Mouse (Mus musculus): ENCODE measurements around the gene S100a4. TPM values are rescaled to one million over a fixed set of nuclear protein-coding genes. Genes with fewer than 3 reads are reported as not detected.

S100a4 gene
- polyA plus RNA-seq, 1 experiment from 2014 or later = 1.5 TPM

GRCm38 (mm10) chr3:90586016-90586643, 17.4 kb upstream of the S100a4 start:
- no peak for ATAC-seq (ENCODE audit: low FRiP score)
- no peaks in the 10 kb centered on the region for H3K36me3 ChIP-seq

DNA sequence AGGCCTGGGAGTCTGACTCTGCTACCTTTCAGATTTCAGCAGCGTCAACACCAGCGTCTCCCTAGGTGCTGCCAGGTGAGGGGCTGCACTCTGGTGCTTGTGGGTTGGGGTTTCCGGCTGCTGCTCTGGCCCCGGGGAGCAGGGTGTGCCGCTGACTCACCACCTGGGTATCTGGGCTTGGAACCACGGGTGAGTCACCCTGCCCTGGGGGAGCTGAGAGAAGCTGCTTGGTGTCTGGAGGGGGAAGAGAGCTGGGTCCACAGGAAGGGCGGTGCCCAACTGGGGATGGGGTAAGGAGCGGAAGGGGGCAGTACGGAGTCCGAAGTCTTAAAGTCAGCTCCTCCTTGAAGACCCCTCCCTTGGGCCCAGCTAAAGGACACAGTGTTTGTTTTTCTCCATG, 16.7 kb upstream of the S100a4 start:
- no peaks in the 10 kb centered on the region for H3K27me3 ChIP-seq
- H3K36me3 ChIP-seq = no peaks in the 10 kb centered on the region
- H3K4me2 ChIP-seq = no peak overlapping the region
- H3K9me3 ChIP-seq = no peaks in the 10 kb centered on the region
- 68% methylated on average over 10 of the region's 10 CpGs for WGBS
- H3K4me1 ChIP-seq (replicated peaks) = no peaks in the 10 kb centered on the region
- H3K9ac ChIP-seq = no peak overlapping the region
- H3K4me3 ChIP-seq = no peak overlapping the region
- no peak for ATAC-seq (ENCODE audit: low FRiP score)
- no peak overlapping the region for H3K27ac ChIP-seq

More at GRCm38 (mm10) chr3:90586016-90586643, 17.4 kb upstream of the S100a4 start:
- Histone ChIP-seq H3K27ac (no peak overlapping the region), H3K9ac (no peak overlapping the region), H3K9me3 (no peaks in the 10 kb centered on the region), H3K4me3 (no peak overlapping the region), H3K4me1 (replicated peaks) (no peaks in the 10 kb centered on the region), H3K4me2 (no peak overlapping the region), H3K27me3 (no peaks in the 10 kb centered on the region)
- 85% methylated on average over 15 of the region's 15 CpGs for WGBS

GRCm38 (mm10) chr3:90587361-90588101, 16.0 kb upstream of the S100a4 start:
- Histone ChIP-seq H3K9me3 (no peaks in the 10 kb centered on the region), H3K27ac (no peak overlapping the region), H3K9ac (no peak overlapping the region), H3K27me3 (no peaks in the 10 kb centered on the region), H3K4me2 (no peak overlapping the region), H3K36me3 (no peaks in the 10 kb centered on the region), H3K4me1 (replicated peaks) (no peaks in the 10 kb centered on the region), H3K4me3 (no peak overlapping the region)
- 90% methylated on average over 14 of the region's 14 CpGs for WGBS
- ATAC-seq (ENCODE audit: low FRiP score) = no peak

GRCm38 (mm10) chr3:90589390-90589789, 14.2 kb upstream of the S100a4 start:
- no peak overlapping the region for H3K4me3 ChIP-seq

GRCm38 (mm10) chr3:90589947-90590346, 13.6 kb upstream of the S100a4 start, which contains the start of gene S100a2:
Gene S100a2 (plus strand): TSS chr3:90590247.
- H3K4me2 ChIP-seq = no peak within 1 kb of the TSS
- H3K27me3 ChIP-seq = no peaks in the 10 kb centered on the region
- H3K4me3 ChIP-seq = no peak within 1 kb of the TSS
- H3K9ac ChIP-seq = no peak within 1 kb of the TSS
- no peak within 1 kb of the TSS for H3K27ac ChIP-seq
- no peaks in the 10 kb centered on the region for H3K36me3 ChIP-seq
- no peak for ATAC-seq (ENCODE audit: low FRiP score)
- H3K4me1 ChIP-seq (replicated peaks) = no peaks in the 10 kb centered on the region
- no peaks in the 10 kb centered on the region for H3K9me3 ChIP-seq
- WGBS = 90% methylated on average over 8 of the region's 8 CpGs

More at GRCm38 (mm10) chr3:90589390-90589789, 14.2 kb upstream of the S100a4 start:
- H3K4me2 ChIP-seq = no peak overlapping the region
- no peaks in the 10 kb centered on the region for H3K36me3 ChIP-seq
- no peaks in the 10 kb centered on the region for H3K27me3 ChIP-seq
- ATAC-seq (ENCODE audit: low FRiP score) = no peak
- no peaks in the 10 kb centered on the region for H3K4me1 ChIP-seq (replicated peaks)
- no peaks in the 10 kb centered on the region for H3K9me3 ChIP-seq
- H3K27ac ChIP-seq = no peak overlapping the region
- H3K9ac ChIP-seq = no peak overlapping the region
- 90% methylated on average over 6 of the region's 6 CpGs for WGBS

DNA sequence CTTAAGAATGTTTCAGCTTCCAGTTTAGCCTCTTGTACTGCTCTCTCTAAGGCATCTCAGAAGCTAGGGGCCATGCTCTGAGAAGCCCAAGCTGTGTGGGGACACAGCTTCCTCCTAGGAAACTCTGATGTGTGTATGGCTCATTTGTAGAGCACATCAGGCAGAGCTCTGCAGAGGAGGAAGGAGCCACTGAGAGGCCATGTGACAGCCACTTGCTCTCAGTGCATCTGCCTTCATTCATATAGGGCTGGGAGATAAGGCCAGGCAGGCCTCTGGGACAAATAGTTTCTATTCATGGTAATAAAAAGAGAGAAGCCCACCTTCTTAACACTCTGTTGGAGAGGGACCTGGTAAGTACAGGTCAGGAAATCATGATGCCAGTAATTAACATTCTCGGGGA, 9.1 kb upstream of the S100a4 start:
- no peak overlapping the region for H3K4me2 ChIP-seq
- no peak overlapping the region for H3K27ac ChIP-seq
- ATAC-seq (ENCODE audit: low FRiP score) = no peak
- no peaks in the 10 kb centered on the region for H3K27me3 ChIP-seq
- H3K4me3 ChIP-seq = no peak overlapping the region
- WGBS = 90% methylated on average over 1 of the region's 1 CpGs
- H3K9ac ChIP-seq = no peak overlapping the region
- no peaks in the 10 kb centered on the region for H3K4me1 ChIP-seq (replicated peaks)
- no peaks in the 10 kb centered on the region for H3K9me3 ChIP-seq
- no peaks in the 10 kb centered on the region for H3K36me3 ChIP-seq

GRCm38 (mm10) chr3:90595556-90595955, 8.0 kb upstream of the S100a4 start:
- Histone ChIP-seq H3K4me2 (no peak overlapping the region), H3K27ac (no peak overlapping the region), H3K9me3 (no peaks in the 10 kb centered on the region), H3K9ac (no peak overlapping the region), H3K36me3 (no peaks in the 10 kb centered on the region), H3K4me3 (no peak overlapping the region), H3K4me1 (replicated peaks) (no peaks in the 10 kb centered on the region), H3K27me3 (no peaks in the 10 kb centered on the region)
- WGBS = 85% methylated on average over 5 of the region's 5 CpGs
- no peak for ATAC-seq (ENCODE audit: low FRiP score)

GRCm38 (mm10) chr3:90596810-90597209, 6.8 kb upstream of the S100a4 start:
- ATAC-seq (ENCODE audit: low FRiP score) = no peak
- H3K4me1 ChIP-seq (replicated peaks) = no peaks in the 10 kb centered on the region
- WGBS = 89% methylated on average over 6 of the region's 6 CpGs
- no peaks in the 10 kb centered on the region for H3K36me3 ChIP-seq
- no peak overlapping the region for H3K9ac ChIP-seq
- H3K4me3 ChIP-seq = no peak overlapping the region
- H3K27me3 ChIP-seq = no peaks in the 10 kb centered on the region
- H3K4me2 ChIP-seq = no peak overlapping the region
- H3K27ac ChIP-seq = no peak overlapping the region
- no peaks in the 10 kb centered on the region for H3K9me3 ChIP-seq

DNA sequence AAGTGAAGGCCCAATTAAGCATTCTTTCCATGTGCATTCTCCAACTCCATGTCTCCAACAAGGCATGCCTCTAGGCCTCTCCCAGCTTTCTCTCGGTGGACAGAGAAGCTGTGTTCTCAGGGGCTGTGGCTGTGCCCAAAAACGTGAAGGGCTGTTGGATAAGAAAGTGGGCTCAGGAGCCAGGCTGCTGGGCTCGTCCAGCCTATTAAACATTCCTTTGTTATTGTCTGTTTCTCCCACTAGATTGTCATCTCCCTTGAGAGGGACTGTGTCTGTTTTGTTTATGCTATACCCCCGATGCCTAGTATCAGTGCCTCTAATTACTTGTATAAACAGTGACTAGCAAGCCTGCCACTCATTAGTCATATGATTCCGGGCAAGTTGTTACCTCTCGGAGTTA, 5.8 kb upstream of the S100a4 start:
- H3K4me1 ChIP-seq (replicated peaks) = no peaks in the 10 kb centered on the region
- no peaks in the 10 kb centered on the region for H3K36me3 ChIP-seq
- WGBS = 60% methylated on average over 6 of the region's 6 CpGs
- no peak overlapping the region for H3K4me3 ChIP-seq
- H3K9me3 ChIP-seq = no peaks in the 10 kb centered on the region
- H3K9ac ChIP-seq = no peak overlapping the region
- no peak overlapping the region for H3K4me2 ChIP-seq
- no peak for ATAC-seq (ENCODE audit: low FRiP score)
- no peak overlapping the region for H3K27ac ChIP-seq
- H3K27me3 ChIP-seq = no peaks in the 10 kb centered on the region

GRCm38 (mm10) chr3:90598212-90598611, 5.4 kb upstream of the S100a4 start:
- WGBS = 91% methylated on average over 4 of the region's 4 CpGs
- H3K4me2 ChIP-seq = no peak overlapping the region
- H3K4me1 ChIP-seq (replicated peaks) = no peaks in the 10 kb centered on the region
- no peaks in the 10 kb centered on the region for H3K27me3 ChIP-seq
- no peak overlapping the region for H3K9ac ChIP-seq
- H3K27ac ChIP-seq = no peak overlapping the region
- no peak for ATAC-seq (ENCODE audit: low FRiP score)
- no peaks in the 10 kb centered on the region for H3K9me3 ChIP-seq
- H3K36me3 ChIP-seq = no peaks in the 10 kb centered on the region
- H3K4me3 ChIP-seq = no peak overlapping the region

GRCm38 (mm10) chr3:90599401-90599800, 4.2 kb upstream of the S100a4 start:
- no peak for ATAC-seq (ENCODE audit: low FRiP score)
- Histone ChIP-seq H3K27ac (no peak overlapping the region), H3K4me3 (no peak overlapping the region), H3K9ac (no peak overlapping the region), H3K27me3 (no peaks in the 10 kb centered on the region), H3K36me3 (no peaks in the 10 kb centered on the region), H3K9me3 (no peaks in the 10 kb centered on the region), H3K4me2 (no peak overlapping the region), H3K4me1 (replicated peaks) (0 out of 2 replicates have a peak, but pooled peaks cover 3% of the 10 kb centered on the region)
- 81% methylated on average over 3 of the region's 3 CpGs for WGBS

GRCm38 (mm10) chr3:90600036-90600435, 3.5 kb upstream of the S100a4 start:
- Histone ChIP-seq H3K4me1 (replicated peaks) (peaks cover 9% of the 10 kb centered on the region; the same call in 1 of the 2 replicates), H3K9me3 (no peaks in the 10 kb centered on the region), H3K36me3 (no peaks in the 10 kb centered on the region), H3K27ac (no peak overlapping the region), H3K4me2 (no peak overlapping the region), H3K27me3 (no peaks in the 10 kb centered on the region), H3K9ac (no peak overlapping the region), H3K4me3 (no peak overlapping the region)
- no peak for ATAC-seq (ENCODE audit: low FRiP score)
- 87% methylated on average over 6 of the region's 6 CpGs for WGBS

Data from hindbrain, embryonic 13.5 days (tissue).